Mouse (Mus musculus): ENCODE measurements around the gene Psmb8. TPM values are rescaled to one million over a fixed set of nuclear protein-coding genes. Genes with fewer than 3 reads are reported as not detected.
A peak's percentile ranks its signal among the peaks of the same experiment; 100 is the strongest.
"Not testable (repeated sequence)": the region's sequence is repeated elsewhere in the genome, so short reads cannot be mapped to it uniquely, and the experiment has no call there.

Psmb8 gene
- polyA plus RNA-seq, 1 experiment from 2014 or later = 3.3 TPM

DNA sequence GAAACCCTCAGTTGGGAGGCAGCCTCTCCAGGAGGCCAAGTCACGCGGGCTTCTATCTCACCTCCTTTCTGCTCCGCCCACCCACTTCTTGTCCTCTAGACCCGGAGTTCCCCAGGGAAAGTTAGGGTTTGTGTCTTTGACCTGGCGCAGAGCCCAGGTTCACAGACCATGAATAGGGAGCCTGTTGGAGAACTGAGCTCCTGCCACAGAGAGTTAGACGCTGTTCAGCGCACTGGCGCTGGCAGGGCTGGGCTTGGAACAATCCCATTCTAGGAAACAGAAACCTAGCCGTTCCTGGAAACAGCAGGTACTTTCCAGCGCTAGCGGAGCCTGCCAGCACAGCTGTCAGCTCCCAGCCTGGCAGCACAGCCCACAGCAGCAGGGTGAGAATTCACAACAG, 21.2 kb downstream of the Psmb8 start:
- no peak for ATAC-seq (ENCODE audit: low FRiP score, low read depth)
- no peaks in the 10 kb centered on the region for H3K36me3 ChIP-seq
- H3K9ac ChIP-seq = no peak overlapping the region
- no peak overlapping the region for H3K4me2 ChIP-seq
- H3K4me3 ChIP-seq = no peak overlapping the region
- peaks cover 8% of the 10 kb centered on the region for H3K27me3 ChIP-seq
- no peaks in the 10 kb centered on the region for H3K9me3 ChIP-seq
- H3K27ac ChIP-seq (replicated peaks) = no peak overlapping the region
- 64% methylated on average over 11 of the region's 11 CpGs for WGBS
- 0 out of 2 replicates have a peak, but pooled peaks cover 4% of the 10 kb centered on the region for H3K4me1 ChIP-seq (replicated peaks)

DNA sequence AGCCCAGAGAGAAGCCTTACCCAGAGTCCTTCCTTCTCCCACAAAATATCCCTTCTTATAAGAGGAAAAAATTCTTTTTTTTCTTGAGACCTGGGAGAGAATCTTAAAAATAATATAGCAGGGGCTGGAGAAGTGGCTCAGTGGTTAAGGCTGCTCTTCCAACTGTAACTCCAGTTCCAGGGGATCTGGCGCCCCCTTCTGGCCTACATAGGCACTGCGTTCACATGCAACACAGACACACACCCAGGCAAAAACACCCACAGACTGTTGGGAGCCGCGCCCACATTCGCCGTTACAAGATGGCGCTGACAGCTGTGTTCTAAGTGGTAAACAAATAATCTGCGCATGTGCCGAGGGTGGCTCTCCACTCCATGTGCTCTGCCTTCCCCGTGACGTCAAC, 21.6 kb downstream of the Psmb8 start:
- H3K9ac ChIP-seq; ATAC-seq (ENCODE audit: low FRiP score, low read depth); H3K4me1 ChIP-seq (replicated peaks); H3K27me3 ChIP-seq; H3K27ac ChIP-seq (replicated peaks); H3K9me3 ChIP-seq; H3K4me2 ChIP-seq; H3K36me3 ChIP-seq; H3K4me3 ChIP-seq: not testable (repeated sequence)
- WGBS = 92% methylated on average over 9 of the region's 11 CpGs

DNA sequence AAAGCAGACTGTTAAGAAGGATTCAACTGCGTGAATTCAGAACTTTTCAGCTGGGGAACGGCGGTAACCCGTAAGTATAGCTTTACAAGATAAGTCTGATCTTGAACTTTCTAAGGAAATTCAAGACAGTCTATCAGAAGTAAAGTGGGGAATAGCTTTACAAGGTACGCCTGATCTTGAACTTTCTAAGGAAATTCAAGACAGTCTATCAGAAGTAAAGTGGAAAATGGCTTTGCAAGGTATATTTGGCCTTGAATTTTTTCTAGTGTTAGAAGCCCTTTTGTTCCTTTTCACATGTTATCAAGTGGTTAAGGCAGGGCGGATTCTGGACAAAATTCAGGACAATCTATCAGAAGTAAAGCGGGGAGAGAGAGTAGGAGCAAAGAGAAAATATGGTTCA, 22.3 kb downstream of the Psmb8 start:
- not testable (repeated sequence) for H3K27me3 ChIP-seq; H3K36me3 ChIP-seq; H3K4me1 ChIP-seq (replicated peaks); H3K9ac ChIP-seq; H3K9me3 ChIP-seq; H3K4me3 ChIP-seq; H3K27ac ChIP-seq (replicated peaks); ATAC-seq (ENCODE audit: low FRiP score, low read depth); H3K4me2 ChIP-seq
- WGBS = 95% methylated on average over 3 of the region's 7 CpGs

DNA sequence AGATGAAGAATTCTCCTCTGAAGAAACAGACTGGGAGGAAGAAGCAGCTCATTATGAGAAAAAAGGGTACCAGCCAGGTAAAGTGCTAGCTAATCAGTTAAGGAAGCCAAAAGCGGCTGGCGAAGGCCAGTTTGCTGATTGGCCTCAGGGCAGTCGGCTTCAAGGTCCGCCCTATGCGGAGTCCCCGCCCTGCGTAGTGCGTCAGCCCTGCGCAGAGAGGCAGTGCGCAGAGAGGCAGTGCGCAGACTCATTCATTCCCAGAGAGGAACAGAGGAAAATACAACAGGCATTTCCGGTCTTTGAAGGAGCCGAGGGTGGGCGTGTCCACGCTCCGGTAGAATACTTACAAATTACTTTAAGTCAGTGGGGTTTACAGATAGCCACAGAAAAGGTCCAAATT, 22.9 kb downstream of the Psmb8 start:
- H3K4me3 ChIP-seq; ATAC-seq (ENCODE audit: low FRiP score, low read depth); H3K9ac ChIP-seq; H3K4me2 ChIP-seq; H3K27ac ChIP-seq (replicated peaks); H3K4me1 ChIP-seq (replicated peaks); H3K9me3 ChIP-seq; H3K27me3 ChIP-seq; H3K36me3 ChIP-seq: not testable (repeated sequence)
- WGBS = 94% methylated on average over 5 of the region's 16 CpGs

DNA sequence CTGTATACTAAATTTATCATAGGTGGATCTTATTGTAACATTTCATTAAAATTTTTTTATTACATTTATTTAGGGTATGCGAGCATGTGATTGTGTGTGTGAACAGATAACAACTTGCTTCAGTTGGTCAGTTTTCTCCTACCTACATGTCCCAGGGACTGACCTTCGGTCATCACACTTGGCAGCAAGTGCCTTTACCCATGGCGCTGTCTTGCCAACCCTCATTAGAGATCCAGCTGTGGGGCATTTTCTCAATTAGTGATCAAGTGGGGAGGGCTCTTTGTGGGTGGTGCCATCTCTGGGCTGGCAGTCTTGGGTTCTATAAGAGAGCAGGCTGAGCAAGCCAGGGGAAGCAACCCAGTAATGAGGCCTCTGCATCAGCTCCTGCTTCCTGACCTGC, 27.3 kb downstream of the Psmb8 start:
- Histone ChIP-seq H3K4me2 (no peak overlapping the region), H3K9ac (no peak overlapping the region), H3K36me3 (no peaks in the 10 kb centered on the region), H3K4me3 (no peak overlapping the region), H3K27ac (replicated peaks) (no peak overlapping the region), H3K9me3 (no peaks in the 10 kb centered on the region), H3K4me1 (replicated peaks) (no peaks in the 10 kb centered on the region), H3K27me3 (no peaks in the 10 kb centered on the region)
- WGBS = 96% methylated on average over 3 of the region's 3 CpGs
- ATAC-seq (ENCODE audit: low FRiP score, low read depth) = no peak

DNA sequence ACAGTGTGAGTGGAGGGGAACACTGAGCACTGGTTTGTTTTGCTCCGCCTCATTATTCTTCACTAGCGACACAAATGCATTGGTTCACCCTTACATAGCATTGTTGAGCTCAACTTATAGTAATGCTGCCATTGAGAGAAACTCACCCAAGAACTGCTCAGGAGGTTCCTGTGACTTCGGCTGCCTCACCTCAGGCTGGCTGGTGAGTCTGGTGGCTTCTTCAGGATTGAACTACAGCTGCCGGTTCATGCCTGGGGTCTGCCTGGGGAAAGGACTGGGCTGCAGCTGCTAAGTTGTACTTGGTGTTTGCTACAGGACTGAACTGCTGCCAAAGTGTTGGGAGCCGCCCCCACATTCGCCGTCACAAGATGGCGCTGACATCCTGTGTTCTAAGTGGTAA, 27.9 kb downstream of the Psmb8 start:
- Histone ChIP-seq H3K27ac (replicated peaks) (no peak overlapping the region), H3K36me3 (no peaks in the 10 kb centered on the region), H3K4me2 (no peak overlapping the region), H3K9ac (no peak overlapping the region), H3K27me3 (no peaks in the 10 kb centered on the region), H3K4me3 (no peak overlapping the region), H3K9me3 (no peaks in the 10 kb centered on the region), H3K4me1 (replicated peaks) (no peaks in the 10 kb centered on the region)
- ATAC-seq (ENCODE audit: low FRiP score, low read depth) = no peak
- WGBS = 95% methylated on average over 8 of the region's 8 CpGs

DNA sequence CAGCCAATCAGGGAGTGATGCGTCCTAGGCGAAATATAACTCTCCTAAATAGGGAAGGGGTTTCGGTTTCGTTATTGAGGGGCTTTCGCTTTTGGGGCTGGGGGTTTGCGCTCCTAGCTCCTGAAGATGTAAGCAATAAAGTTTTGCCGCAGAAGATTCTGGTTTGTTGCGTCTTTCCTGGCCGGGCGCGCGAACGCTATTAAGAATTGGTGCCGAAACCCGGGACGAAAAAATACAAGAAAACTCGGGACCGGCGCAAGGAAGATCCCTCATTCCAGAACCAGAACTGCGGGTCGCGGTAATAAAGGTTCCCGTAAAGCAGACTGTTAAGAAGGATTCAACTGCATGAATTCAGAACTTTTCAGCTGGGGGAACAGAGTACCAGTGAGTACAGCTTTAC, 28.4 kb downstream of the Psmb8 start:
- 97% methylated on average over 14 of the region's 23 CpGs for WGBS
- H3K9ac ChIP-seq = not testable (repeated sequence)

DNA sequence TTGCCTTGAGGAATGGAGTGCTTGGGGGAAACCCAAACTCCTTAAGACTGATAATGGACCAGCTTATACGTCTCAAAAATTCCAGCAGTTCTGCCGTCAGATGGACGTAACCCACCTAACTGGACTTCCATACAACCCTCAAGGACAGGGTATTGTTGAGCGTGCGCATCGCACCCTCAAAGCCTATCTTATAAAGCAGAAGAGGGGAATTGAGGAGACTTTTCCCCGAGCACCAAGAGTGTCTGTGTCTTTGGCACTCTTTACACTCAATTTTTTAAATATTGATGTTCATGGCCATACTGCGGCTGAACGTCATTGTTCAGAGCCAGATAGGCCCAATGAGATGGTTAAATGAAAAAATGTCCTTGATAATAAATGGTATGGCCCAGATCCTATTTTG, 33.5 kb downstream of the Psmb8 start:
- not testable (repeated sequence) for H3K4me2 ChIP-seq; H3K4me3 ChIP-seq; H3K9ac ChIP-seq; H3K9me3 ChIP-seq; H3K4me1 ChIP-seq (replicated peaks); H3K36me3 ChIP-seq; ATAC-seq (ENCODE audit: low FRiP score, low read depth); H3K27ac ChIP-seq (replicated peaks); H3K27me3 ChIP-seq
- WGBS = 97% methylated on average over 9 of the region's 9 CpGs

More for the DNA sequence above, 28.4 kb downstream of the Psmb8 start:
- not testable (repeated sequence) for H3K36me3 ChIP-seq; H3K4me2 ChIP-seq; ATAC-seq (ENCODE audit: low FRiP score, low read depth); H3K27ac ChIP-seq (replicated peaks); H3K4me1 ChIP-seq (replicated peaks); H3K4me3 ChIP-seq; H3K9me3 ChIP-seq; H3K27me3 ChIP-seq

DNA sequence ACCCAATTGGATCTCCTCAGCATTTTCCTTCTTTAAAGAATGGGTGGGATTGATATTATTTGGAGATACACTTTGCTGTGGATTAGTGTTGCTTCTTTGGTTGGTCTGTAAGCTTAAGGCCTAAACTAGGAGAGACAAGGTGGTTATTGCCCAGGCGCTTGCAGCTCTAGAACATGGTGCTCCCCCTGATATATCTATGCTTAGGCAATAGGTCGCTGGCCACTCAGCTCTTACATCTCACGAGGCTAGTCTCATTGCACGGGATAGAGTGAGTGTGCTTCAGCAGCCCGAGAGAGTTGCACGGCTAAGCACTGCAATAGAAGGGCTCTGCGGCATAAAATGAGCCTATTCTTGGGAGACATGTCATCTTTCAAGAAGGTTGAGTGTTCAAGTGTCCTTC, 34.5 kb downstream of the Psmb8 start:
- not testable (repeated sequence) for H3K4me2 ChIP-seq; H3K9ac ChIP-seq; H3K4me3 ChIP-seq; H3K4me1 ChIP-seq (replicated peaks); H3K27me3 ChIP-seq; H3K9me3 ChIP-seq; ATAC-seq (ENCODE audit: low FRiP score, low read depth); H3K36me3 ChIP-seq; H3K27ac ChIP-seq (replicated peaks)
- WGBS = 87% methylated on average over 6 of the region's 7 CpGs

DNA sequence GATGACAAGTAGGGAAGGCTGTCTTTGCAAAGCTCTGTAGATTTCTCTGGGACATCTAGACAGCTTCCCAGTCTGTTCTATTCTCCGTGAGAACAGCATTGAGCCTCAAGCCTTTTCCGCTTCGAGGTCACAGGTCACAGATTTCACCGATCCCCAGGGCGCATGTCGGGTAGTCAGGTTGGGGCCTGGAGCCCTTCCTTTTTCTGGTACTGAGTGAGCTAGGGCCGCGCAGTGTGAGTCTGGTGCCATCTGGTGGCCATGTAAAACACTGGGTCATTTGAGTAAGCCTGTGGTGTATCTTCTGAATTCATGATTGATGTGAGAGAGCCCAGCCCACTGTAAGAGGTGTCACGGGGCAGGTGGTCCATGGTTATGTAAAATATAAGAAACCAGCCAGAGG, 37.4 kb downstream of the Psmb8 start:
- no peak overlapping the region for H3K9ac ChIP-seq
- H3K27ac ChIP-seq (replicated peaks) = no peak overlapping the region
- ATAC-seq (ENCODE audit: low FRiP score, low read depth) = peak; percentile 54; the same call in 1 of the 2 replicates
- H3K27me3 ChIP-seq = no peaks in the 10 kb centered on the region
- no peaks in the 10 kb centered on the region for H3K4me1 ChIP-seq (replicated peaks)
- no peaks in the 10 kb centered on the region for H3K36me3 ChIP-seq
- H3K4me2 ChIP-seq = no peak overlapping the region
- 36% methylated on average over 9 of the region's 9 CpGs for WGBS
- H3K9me3 ChIP-seq = no peaks in the 10 kb centered on the region
- H3K4me3 ChIP-seq = no peak overlapping the region

DNA sequence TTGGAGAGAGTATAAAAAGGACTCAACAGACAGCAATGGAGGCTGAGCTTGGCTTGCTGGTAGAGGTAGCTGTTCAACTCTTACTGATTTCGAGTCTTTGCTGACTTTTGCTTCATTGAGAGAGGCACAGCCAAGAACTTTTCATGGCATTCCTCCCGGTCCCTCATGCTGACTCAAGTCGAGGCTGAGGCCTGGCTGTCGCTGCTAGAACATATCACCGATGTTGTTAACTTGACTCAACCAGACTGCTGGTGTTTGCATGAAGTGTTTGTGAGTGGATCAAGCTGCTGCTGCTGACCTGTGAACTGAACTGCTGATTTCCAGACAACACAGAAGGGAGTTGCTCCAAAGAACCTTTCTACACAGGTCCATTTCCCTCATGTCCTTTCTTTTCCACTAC, 39.2 kb downstream of the Psmb8 start:
- no peak for ATAC-seq (ENCODE audit: low FRiP score, low read depth)

DNA sequence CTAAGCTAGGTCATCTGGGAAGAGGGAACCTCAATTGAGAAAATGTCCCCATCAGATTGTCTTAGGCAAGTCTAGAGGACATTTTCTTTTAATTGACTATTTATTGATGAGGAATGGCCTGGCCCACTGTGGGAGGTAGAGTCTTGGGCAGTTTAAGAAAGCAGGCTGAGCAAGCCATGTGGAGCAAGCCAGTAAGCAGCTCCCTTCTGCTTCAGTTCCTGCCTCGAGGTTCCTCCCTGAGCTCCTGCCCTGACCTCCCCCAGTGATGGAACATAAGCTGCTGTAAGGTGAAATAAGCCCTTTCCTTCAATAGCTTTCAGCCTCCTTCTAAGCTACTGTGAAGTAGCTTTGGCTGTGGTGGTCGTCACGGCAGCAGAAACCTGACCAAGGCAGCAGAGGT, 40.2 kb downstream of the Psmb8 start:
- Histone ChIP-seq H3K4me1 (replicated peaks) (no peaks in the 10 kb centered on the region), H3K9me3 (0 out of 2 replicates have a peak, but pooled peaks cover 2% of the 10 kb centered on the region), H3K9ac (no peak overlapping the region), H3K27me3 (no peaks in the 10 kb centered on the region), H3K4me2 (no peak overlapping the region), H3K4me3 (no peak overlapping the region), H3K27ac (replicated peaks) (no peak overlapping the region), H3K36me3 (no peaks in the 10 kb centered on the region)
- ATAC-seq (ENCODE audit: low FRiP score, low read depth) = no peak
- WGBS = 80% methylated on average over 3 of the region's 3 CpGs

More for the DNA sequence above, 39.2 kb downstream of the Psmb8 start:
- no peaks in the 10 kb centered on the region for H3K4me1 ChIP-seq (replicated peaks)
- H3K9me3 ChIP-seq = 0 out of 2 replicates have a peak, but pooled peaks cover 2% of the 10 kb centered on the region
- H3K36me3 ChIP-seq = no peaks in the 10 kb centered on the region
- no peak overlapping the region for H3K9ac ChIP-seq
- H3K4me2 ChIP-seq = no peak overlapping the region
- no peaks in the 10 kb centered on the region for H3K27me3 ChIP-seq
- 91% methylated on average over 5 of the region's 5 CpGs for WGBS
- no peak overlapping the region for H3K27ac ChIP-seq (replicated peaks)
- H3K4me3 ChIP-seq = no peak overlapping the region

DNA sequence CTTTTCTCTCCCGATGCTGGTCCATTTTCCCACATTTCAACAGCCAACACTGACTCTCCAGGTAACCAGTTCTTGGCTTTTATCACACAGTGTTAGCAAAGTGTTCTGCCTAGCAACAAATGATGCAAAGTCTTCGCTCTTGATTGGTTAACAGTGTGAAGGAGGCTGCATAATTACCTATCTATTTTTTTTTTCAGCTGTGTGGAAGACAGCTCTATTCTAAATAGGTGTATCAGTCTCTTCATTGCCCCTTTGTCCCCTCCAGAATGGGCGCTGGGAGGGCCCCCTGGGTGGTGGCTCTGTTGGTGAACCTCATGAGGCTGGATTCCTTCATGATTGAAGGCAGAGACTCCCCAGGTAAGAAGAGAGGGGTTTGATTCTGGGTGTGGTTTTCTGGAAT, 41.2 kb downstream of the Psmb8 start, which contains the start of gene H2-Ob:
Gene H2-Ob (plus strand): TSS at position 198 of the 400 bp plus-strand sequence.
- 0 out of 2 replicates have a peak, but pooled peaks cover 2% of the 10 kb centered on the region for H3K9me3 ChIP-seq
- no peaks in the 10 kb centered on the region for H3K27me3 ChIP-seq
- ATAC-seq (ENCODE audit: low FRiP score, low read depth) = no peak
- no peaks in the 10 kb centered on the region for H3K36me3 ChIP-seq
- 66% methylated on average over 3 of the region's 3 CpGs for WGBS
- no peak within 1 kb of the TSS for H3K27ac ChIP-seq (replicated peaks)
- no peak within 1 kb of the TSS for H3K4me2 ChIP-seq
- no peak within 1 kb of the TSS for H3K4me3 ChIP-seq
- no peaks in the 10 kb centered on the region for H3K4me1 ChIP-seq (replicated peaks)
- H3K9ac ChIP-seq = no peak within 1 kb of the TSS

All from hindbrain, embryonic 15.5 days (tissue).